Mouse (Mus musculus): ENCODE results near the gene Sulf2. TPM values are rescaled to one million over a fixed set of nuclear protein-coding genes. Genes with fewer than 3 reads are reported as not detected.
"Not testable (repeated sequence)": the region's sequence is repeated elsewhere in the genome, so short reads cannot be mapped to it uniquely, and the experiment has no call there.

Sulf2 gene
- polyA plus RNA-seq (2016; fragmentation: Nextera tagmentation; extraction: Ambion mirVana) = 76.1 and 113 TPM in 2 replicates

DNA sequence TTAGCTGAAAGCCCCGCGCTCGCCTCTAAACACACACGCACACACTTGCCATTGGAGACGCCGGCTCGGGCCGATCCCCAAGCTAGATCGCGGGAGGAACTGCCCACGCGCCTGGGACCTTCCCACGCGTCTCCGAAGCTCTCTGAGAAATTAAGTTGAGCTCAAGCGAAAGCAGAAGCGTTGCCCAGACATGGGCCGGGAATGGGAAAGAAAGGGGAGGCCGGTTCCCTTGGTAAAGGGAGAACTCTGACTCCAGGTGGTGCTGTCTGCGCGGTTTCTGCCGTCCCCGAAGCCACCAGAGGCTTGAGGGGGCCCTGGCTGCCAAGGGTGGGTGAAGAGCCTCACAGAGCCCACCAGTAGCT lies at the start of gene Sulf2:
Gene Sulf2 (minus strand): TSS at position 210 of the 362 bp plus-strand sequence.
- Histone ChIP-seq H3K4me3 (peak within 1 kb of the TSS; percentile 75), H3K9ac (replicated peaks) (peak within 1 kb of the TSS; percentile 84), H3K27ac (replicated peaks) (peak within 1 kb of the TSS; percentile 88), H3K36me3 (no peaks in the 10 kb centered on the region), H3K4me1 (peaks cover 46% of the 10 kb centered on the region), H3K27me3 (peaks cover 47% of the 10 kb centered on the region), H3K4me2 (replicated peaks) (peak within 1 kb of the TSS; percentile 95), H3K9me3 (no peaks in the 10 kb centered on the region)
- peak; percentile 23; the same call in 1 of the 2 replicates for ATAC-seq (ENCODE audit: low FRiP score, low read depth)
- WGBS = 0% methylated on average over 23 of the region's 23 CpGs

DNA sequence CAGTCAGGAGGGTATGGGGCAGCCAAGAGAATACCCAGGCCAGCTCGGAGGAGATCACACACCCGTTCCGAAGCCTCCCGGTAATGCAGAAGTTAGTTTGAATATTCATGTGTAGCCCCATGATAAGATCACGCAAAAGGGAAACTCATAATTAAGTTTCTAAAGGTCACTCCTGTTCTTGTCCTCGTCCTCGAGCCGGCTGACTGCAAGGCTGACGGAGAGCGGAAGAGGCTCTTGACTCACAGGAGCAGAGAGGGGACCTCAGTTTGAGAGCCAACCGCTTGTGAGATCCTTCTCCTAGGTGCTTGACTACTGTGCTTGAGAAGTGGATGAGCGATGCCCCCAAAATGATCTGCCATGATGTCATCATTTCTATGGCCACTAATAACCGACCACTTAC lies 48.7 kb upstream of the Sulf2 start:
- 83% methylated on average over 13 of the region's 13 CpGs for WGBS
- H3K9me3 ChIP-seq = no peaks in the 10 kb centered on the region
- no peaks in the 10 kb centered on the region for H3K36me3 ChIP-seq
- H3K9ac ChIP-seq (replicated peaks) = no peak overlapping the region
- no peak overlapping the region for H3K4me2 ChIP-seq (replicated peaks)
- no peak for ATAC-seq (ENCODE audit: low FRiP score, low read depth)
- peaks cover 43% of the 10 kb centered on the region; the same call in 1 of the 2 replicates for H3K27me3 ChIP-seq
- no peak overlapping the region for H3K27ac ChIP-seq (replicated peaks)
- H3K4me3 ChIP-seq = no peak overlapping the region
- H3K4me1 ChIP-seq = peaks cover 4% of the 10 kb centered on the region; the same call in 1 of the 2 replicates

GRCm38 (mm10) chr2:166203647-166204046 lies 48.2 kb upstream of the Sulf2 start:
- no peaks in the 10 kb centered on the region for H3K36me3 ChIP-seq
- no peak for ATAC-seq (ENCODE audit: low FRiP score, low read depth)
- no peak overlapping the region for H3K4me2 ChIP-seq (replicated peaks)
- H3K9ac ChIP-seq (replicated peaks) = no peak overlapping the region
- peaks cover 4% of the 10 kb centered on the region; the same call in 1 of the 2 replicates for H3K4me1 ChIP-seq
- no peaks in the 10 kb centered on the region for H3K9me3 ChIP-seq
- no peak overlapping the region for H3K27ac ChIP-seq (replicated peaks)
- WGBS = 86% methylated on average over 9 of the region's 12 CpGs
- peaks cover 41% of the 10 kb centered on the region; the same call in 1 of the 2 replicates for H3K27me3 ChIP-seq
- H3K4me3 ChIP-seq = no peak overlapping the region

DNA sequence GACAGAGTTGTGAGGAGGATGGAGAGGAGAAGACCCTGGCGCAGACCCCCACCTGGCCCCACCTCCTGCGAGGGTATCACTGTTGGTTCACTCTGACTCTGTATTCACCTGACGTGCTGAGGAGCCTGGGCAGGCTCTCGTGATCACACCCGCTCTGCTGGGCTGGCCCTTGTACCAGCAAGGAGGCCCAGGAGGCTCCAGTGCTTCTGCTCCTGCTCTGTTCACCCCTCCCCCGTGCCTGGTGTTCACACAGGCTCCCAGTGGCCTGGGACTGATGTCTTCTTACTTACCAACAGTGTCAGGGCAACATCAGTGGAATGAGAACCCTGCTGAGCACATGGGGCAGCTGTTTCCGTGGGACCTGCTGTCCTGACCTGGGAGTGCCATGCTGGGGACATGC lies 42.5 kb upstream of the Sulf2 start:
- Histone ChIP-seq H3K36me3 (no peaks in the 10 kb centered on the region), H3K27ac (replicated peaks) (no peak overlapping the region), H3K4me1 (0 out of 2 replicates have a peak, but pooled peaks cover 5% of the 10 kb centered on the region), H3K9me3 (no peaks in the 10 kb centered on the region), H3K9ac (replicated peaks) (no peak overlapping the region), H3K4me2 (replicated peaks) (no peak overlapping the region), H3K4me3 (no peak overlapping the region), H3K27me3 (peaks cover 37% of the 10 kb centered on the region)
- 50% methylated on average over 7 of the region's 7 CpGs for WGBS
- no peak for ATAC-seq (ENCODE audit: low FRiP score, low read depth)

DNA sequence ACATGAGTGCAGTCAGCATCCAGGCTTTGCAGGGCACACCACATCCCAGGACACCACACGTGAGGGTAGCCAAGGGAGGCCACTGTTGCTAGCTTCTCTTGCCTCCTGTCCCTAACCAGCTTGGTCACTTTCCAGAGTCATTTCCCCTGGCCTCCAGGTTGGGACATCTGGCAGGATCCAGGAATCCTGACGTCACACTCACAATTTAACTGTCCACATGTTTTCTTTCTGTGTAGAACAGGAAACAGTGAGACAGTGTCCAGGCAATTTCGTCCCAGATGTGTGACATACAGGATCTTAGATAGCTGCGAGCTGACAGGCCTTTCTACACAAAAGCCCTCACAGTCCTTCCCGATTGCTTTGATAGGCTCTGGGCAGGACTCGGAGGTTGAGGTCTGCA lies 41.6 kb upstream of the Sulf2 start:
- ATAC-seq (ENCODE audit: low FRiP score, low read depth) = no peak
- Histone ChIP-seq H3K9me3 (no peaks in the 10 kb centered on the region), H3K36me3 (no peaks in the 10 kb centered on the region), H3K4me1 (0 out of 2 replicates have a peak, but pooled peaks cover 5% of the 10 kb centered on the region), H3K4me3 (no peak overlapping the region), H3K27ac (replicated peaks) (no peak overlapping the region), H3K27me3 (peaks cover 32% of the 10 kb centered on the region), H3K4me2 (replicated peaks) (no peak overlapping the region), H3K9ac (replicated peaks) (no peak overlapping the region)
- WGBS = 72% methylated on average over 6 of the region's 6 CpGs

GRCm38 (mm10) chr2:166196080-166196786 lies 40.8 kb upstream of the Sulf2 start:
- Histone ChIP-seq H3K27me3 (peaks cover 34% of the 10 kb centered on the region), H3K27ac (replicated peaks) (no peak overlapping the region), H3K36me3 (no peaks in the 10 kb centered on the region), H3K9me3 (no peaks in the 10 kb centered on the region), H3K4me3 (no peak overlapping the region), H3K4me2 (replicated peaks) (no peak overlapping the region), H3K9ac (replicated peaks) (no peak overlapping the region), H3K4me1 (peaks cover 6% of the 10 kb centered on the region; the same call in 1 of the 2 replicates)
- WGBS = 75% methylated on average over 13 of the region's 13 CpGs
- no peak for ATAC-seq (ENCODE audit: low FRiP score, low read depth)

- no peak for ATAC-seq (ENCODE audit: low FRiP score, low read depth)
- Histone ChIP-seq H3K4me3 (no peak overlapping the region), H3K4me2 (replicated peaks) (no peak overlapping the region), H3K27ac (replicated peaks) (no peak overlapping the region), H3K4me1 (peaks cover 9% of the 10 kb centered on the region; the same call in 1 of the 2 replicates), H3K36me3 (no peaks in the 10 kb centered on the region), H3K9ac (replicated peaks) (no peak overlapping the region), H3K27me3 (peaks cover 37% of the 10 kb centered on the region), H3K9me3 (no peaks in the 10 kb centered on the region)
- WGBS = 86% methylated on average over 6 of the region's 6 CpGs
These were observed 39.6 kb upstream of the Sulf2 start for GRCm38 (mm10) chr2:166195041-166195440.

GRCm38 (mm10) chr2:166194112-166194758 lies 38.8 kb upstream of the Sulf2 start:
- H3K27ac ChIP-seq (replicated peaks) = no peak overlapping the region
- peaks cover 33% of the 10 kb centered on the region for H3K27me3 ChIP-seq
- ATAC-seq (ENCODE audit: low FRiP score, low read depth) = no peak
- H3K36me3 ChIP-seq = no peaks in the 10 kb centered on the region
- 63% methylated on average over 16 of the region's 16 CpGs for WGBS
- no peak overlapping the region for H3K4me2 ChIP-seq (replicated peaks)
- no peaks in the 10 kb centered on the region for H3K9me3 ChIP-seq
- no peak overlapping the region for H3K4me3 ChIP-seq
- peaks cover 9% of the 10 kb centered on the region; the same call in 1 of the 2 replicates for H3K4me1 ChIP-seq
- H3K9ac ChIP-seq (replicated peaks) = no peak overlapping the region

DNA sequence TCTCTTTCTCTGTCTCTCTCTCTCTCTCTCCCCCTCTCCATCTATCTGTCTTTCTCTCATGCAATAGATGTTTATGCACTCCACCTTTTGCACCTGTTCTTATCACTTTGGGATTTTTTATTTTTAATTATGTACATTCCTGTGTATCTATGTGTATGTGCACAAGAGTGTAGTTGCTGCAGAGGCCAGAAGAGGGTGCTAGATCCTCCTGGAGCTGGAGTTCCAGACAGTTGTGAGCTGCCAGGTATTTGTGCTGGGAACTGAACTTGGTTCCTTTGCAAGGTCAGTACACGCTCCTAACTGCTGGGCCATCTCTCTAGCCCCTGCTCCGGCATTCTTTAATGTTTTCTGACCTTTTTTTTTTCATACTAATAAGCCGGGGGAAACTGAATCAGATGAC lies 38.0 kb upstream of the Sulf2 start:
- Histone ChIP-seq H3K4me3 (no peak overlapping the region), H3K9me3 (no peaks in the 10 kb centered on the region), H3K36me3 (no peaks in the 10 kb centered on the region), H3K4me2 (replicated peaks) (no peak overlapping the region), H3K4me1 (peaks cover 9% of the 10 kb centered on the region; the same call in 1 of the 2 replicates), H3K27me3 (peaks cover 33% of the 10 kb centered on the region), H3K9ac (replicated peaks) (no peak overlapping the region), H3K27ac (replicated peaks) (no peak overlapping the region)
- 93% methylated on average over 3 of the region's 3 CpGs for WGBS
- ATAC-seq (ENCODE audit: low FRiP score, low read depth) = no peak

DNA sequence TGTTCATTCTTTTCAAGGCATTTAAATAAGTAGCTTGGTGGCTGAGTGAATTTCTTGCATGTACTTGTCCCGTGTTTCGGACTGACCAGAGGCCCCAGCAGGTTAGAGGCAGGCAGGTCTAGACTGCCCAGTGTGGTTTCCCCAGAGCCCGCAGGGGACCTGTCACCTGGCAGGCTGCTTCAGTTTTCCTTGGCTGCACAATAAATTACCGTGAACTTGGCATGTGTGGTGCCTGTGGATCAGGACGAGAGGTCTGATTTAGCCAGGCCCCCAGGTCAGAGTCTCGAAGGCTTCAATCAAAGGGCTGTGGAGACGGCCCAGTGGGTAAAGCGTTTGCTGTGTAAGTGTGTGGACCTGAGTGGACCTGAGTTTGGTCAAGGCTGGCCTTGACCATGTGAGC lies 35.4 kb upstream of the Sulf2 start:
- Histone ChIP-seq H3K4me1 (peaks cover 9% of the 10 kb centered on the region), H3K4me3 (no peak overlapping the region), H3K4me2 (replicated peaks) (no peak overlapping the region), H3K9me3 (no peaks in the 10 kb centered on the region), H3K27me3 (peaks cover 23% of the 10 kb centered on the region), H3K27ac (replicated peaks) (no peak overlapping the region), H3K9ac (replicated peaks) (no peak overlapping the region), H3K36me3 (no peaks in the 10 kb centered on the region)
- no peak for ATAC-seq (ENCODE audit: low FRiP score, low read depth)
- WGBS = 67% methylated on average over 8 of the region's 8 CpGs

- 92% methylated on average over 11 of the region's 11 CpGs for WGBS
- Histone ChIP-seq H3K4me2 (replicated peaks) (no peak overlapping the region), H3K27ac (replicated peaks) (no peak overlapping the region), H3K27me3 (peaks cover 15% of the 10 kb centered on the region; the same call in 1 of the 2 replicates), H3K36me3 (no peaks in the 10 kb centered on the region), H3K9me3 (no peaks in the 10 kb centered on the region), H3K4me1 (peaks cover 9% of the 10 kb centered on the region), H3K9ac (replicated peaks) (no peak overlapping the region), H3K4me3 (no peak overlapping the region)
- no peak for ATAC-seq (ENCODE audit: low FRiP score, low read depth)
These were observed 33.7 kb upstream of the Sulf2 start for GRCm38 (mm10) chr2:166189191-166189590.

- not testable (repeated sequence) for H3K9me3 ChIP-seq; H3K9ac ChIP-seq (replicated peaks); H3K4me2 ChIP-seq (replicated peaks); H3K27ac ChIP-seq (replicated peaks); H3K4me1 ChIP-seq; H3K4me3 ChIP-seq; H3K36me3 ChIP-seq; ATAC-seq (ENCODE audit: low FRiP score, low read depth)
- WGBS = 77% methylated on average over 9 of the region's 11 CpGs
- peaks cover 15% of the 10 kb centered on the region; the same call in 1 of the 2 replicates for H3K27me3 ChIP-seq
These were observed 32.5 kb upstream of the Sulf2 start for GRCm38 (mm10) chr2:166187874-166188453.

All from midbrain, embryonic 12.5 days (tissue).